Mouse (Mus musculus): ENCODE measurements at regions not wholly inside any gene's neighbourhood (a gene's known extent, or its start where the extent isn't known, plus 50 kb on each side); places are given as distances from the start of the nearest gene placed in this dataset.

GRCm38 (mm10) chr9:81726542-81726941 lies 92.9 kb upstream of the Htr1b start:
- in situ Hi-C loops (cut with MboI, MseI), result no loop called here

- in situ Hi-C loops (cut with MboI, MseI), result no loop called here
These were observed 86.5 kb upstream of the Htr1b start for GRCm38 (mm10) chr9:81720103-81720502.

- in situ Hi-C loops (cut with MboI, MseI), result no loop called here
These were observed 83.6 kb upstream of the Htr1b start for GRCm38 (mm10) chr9:81716980-81717868.

GRCm38 (mm10) chr9:81691351-81691750 lies 57.7 kb upstream of the Htr1b start:
- in situ Hi-C loops (cut with MboI, MseI), result loop anchor here in 1 of 2 experiments (5.0 kb wide), 1 partner anchor 49 kb away; no protein-coding TSS in a partner anchor

- in situ Hi-C loops (cut with MboI, MseI), result loop anchor here in 1 of 2 experiments (5.0 kb wide), 1 partner anchor 47 kb away; no protein-coding TSS in a partner anchor
These were observed 56.1 kb upstream of the Htr1b start for GRCm38 (mm10) chr9:81689744-81690143.

Data from T-helper 17 cell (primary cell).